Mouse (Mus musculus) gastrocnemius, adult 18-20 months (tissue): ENCODE measurements at regions not wholly inside any gene's neighbourhood (a gene's known extent, or its start where the extent isn't known, plus 50 kb on each side); places are given as distances from the start of the nearest gene placed in this dataset.

ENCODE experiments used
- DNase-seq: peaks from one replicate; pipeline ENCODE4 v3.0.0; 2021; ENCODE audit warnings: low spot score

- no peak for DNase-seq
These were observed 333.3 kb downstream of the Insc start for GRCm38 (mm10) chr7:115076781-115077180.

GRCm38 (mm10) chr7:115084711-115085380 is 341.4 kb downstream of the Insc start:
- DNase-seq, result no peak

GRCm38 (mm10) chr7:115086542-115087448 is 343.3 kb downstream of the Insc start:
- no peak for DNase-seq

- no peak for DNase-seq
These were observed 349.1 kb downstream of the Insc start for GRCm38 (mm10) chr7:115092481-115093050.

- DNase-seq, result peak; percentile 7
These were observed 362.5 kb downstream of the Insc start for GRCm38 (mm10) chr7:115106041-115106440.

GRCm38 (mm10) chr7:115112282-115112681 is 368.8 kb downstream of the Insc start:
- DNase-seq, result no peak

- DNase-seq, result no peak
These were observed 379.8 kb downstream of the Insc start for GRCm38 (mm10) chr7:115123283-115123682.

GRCm38 (mm10) chr7:115129001-115129400 is 385.5 kb downstream of the Insc start:
- DNase-seq, result no peak

- DNase-seq, result no peak
These were observed 387.9 kb downstream of the Insc start for GRCm38 (mm10) chr7:115131259-115131969.

GRCm38 (mm10) chr7:115131970-115132551 is 388.6 kb downstream of the Insc start:
- DNase-seq, result no peak

- no peak for DNase-seq
These were observed 389.1 kb downstream of the Insc start for GRCm38 (mm10) chr7:115132595-115132994.

- no peak for DNase-seq
These were observed 391.6 kb downstream of the Insc start for GRCm38 (mm10) chr7:115134926-115135575.

GRCm38 (mm10) chr7:115140286-115140685 is 396.8 kb downstream of the Insc start:
- peak; percentile 11 for DNase-seq

GRCm38 (mm10) chr7:115142163-115142562 is 398.7 kb downstream of the Insc start:
- DNase-seq, result no peak

GRCm38 (mm10) chr7:115144947-115145346 is 401.5 kb downstream of the Insc start:
- no peak for DNase-seq

- DNase-seq, result no peak
These were observed 404.0 kb downstream of the Insc start for GRCm38 (mm10) chr7:115147352-115147977.

GRCm38 (mm10) chr7:115153291-115153690 is 409.8 kb downstream of the Insc start:
- no peak for DNase-seq

- no peak for DNase-seq
These were observed 410.4 kb downstream of the Insc start for GRCm38 (mm10) chr7:115153764-115154509.

- DNase-seq, result no peak
These were observed 426.5 kb downstream of the Insc start for GRCm38 (mm10) chr7:115170023-115170422.

GRCm38 (mm10) chr7:115170439-115170838 is 426.9 kb downstream of the Insc start:
- DNase-seq, result peak; percentile 51
